Mouse (Mus musculus): ENCODE results near the gene Pdcl3. TPM values are rescaled to one million over a fixed set of nuclear protein-coding genes. Genes with fewer than 3 reads are reported as not detected.
"Not testable (repeated sequence)": the region's sequence is repeated elsewhere in the genome, so short reads cannot be mapped to it uniquely, and the experiment has no call there.

The Pdcl3 gene
- polyA plus RNA-seq, 1 experiment from 2014 or later = 139 TPM

- H3K9ac ChIP-seq (replicated peaks; ENCODE audit: low read depth) = no peak overlapping the region
- no peaks in the 10 kb centered on the region for H3K27me3 ChIP-seq (replicated peaks; ENCODE audit: insufficient read depth, low read length)
- H3K4me1 ChIP-seq (ENCODE audit: insufficient read depth, low read depth, low read length) = no peaks in the 10 kb centered on the region
- 84% methylated on average over 9 of the region's 9 CpGs for WGBS
- ATAC-seq (no peak), DNase-seq (ENCODE audit: low spot score) (no peak)
- no peak overlapping the region for H3K4me3 ChIP-seq (ENCODE audit: low read depth, low read length)
- no peak overlapping the region for H3K27ac ChIP-seq (ENCODE audit: low read length)
- TF ChIP-seq EP300 (IDR thresholded peaks at IDR 0.05) = no peak
- H3K4me2 ChIP-seq (replicated peaks; ENCODE audit: low read depth, low read length) = no peak overlapping the region
- no peaks in the 10 kb centered on the region for H3K9me3 ChIP-seq (ENCODE audit: low read length)
- H3K36me3 ChIP-seq (ENCODE audit: insufficient read depth, low read length) = no peaks in the 10 kb centered on the region
Observed at GRCm38 (mm10) chr1:39035817-39036216, 50.4 kb downstream of the Pdcl3 start.

GRCm38 (mm10) chr1:39042188-39042587, 56.8 kb downstream of the Pdcl3 start:
- H3K4me1 ChIP-seq (ENCODE audit: insufficient read depth, low read depth, low read length) = no peaks in the 10 kb centered on the region
- H3K36me3 ChIP-seq (ENCODE audit: insufficient read depth, low read length) = no peaks in the 10 kb centered on the region
- TF ChIP-seq EP300 (IDR thresholded peaks at IDR 0.05) (no peak), CTCF (IDR thresholded peaks at IDR 0.05) (no peak)
- H3K27ac ChIP-seq (ENCODE audit: low read length) = no peak overlapping the region
- whole genome bisulfite sequencing = 49% methylated on average over 2 of the region's 2 CpGs
- H3K27me3 ChIP-seq (replicated peaks; ENCODE audit: insufficient read depth, low read length) = no peaks in the 10 kb centered on the region
- no peak overlapping the region for H3K4me2 ChIP-seq (replicated peaks; ENCODE audit: low read depth, low read length)
- no peak overlapping the region for H3K9ac ChIP-seq (replicated peaks; ENCODE audit: low read depth)
- H3K9me3 ChIP-seq (ENCODE audit: low read length) = no peaks in the 10 kb centered on the region
- H3K4me3 ChIP-seq (ENCODE audit: low read depth, low read length) = no peak overlapping the region
- DNase-seq (ENCODE audit: low spot score) (no peak), ATAC-seq (no peak)

GRCm38 (mm10) chr1:39044442-39044841, 59.0 kb downstream of the Pdcl3 start:
- not testable (repeated sequence) for H3K27ac ChIP-seq (ENCODE audit: low read length); H3K27me3 ChIP-seq (replicated peaks; ENCODE audit: insufficient read depth, low read length); ATAC-seq; H3K9me3 ChIP-seq (ENCODE audit: low read length); H3K4me2 ChIP-seq (replicated peaks; ENCODE audit: low read depth, low read length); H3K9ac ChIP-seq (replicated peaks; ENCODE audit: low read depth); H3K4me3 ChIP-seq (ENCODE audit: low read depth, low read length); DNase-seq (ENCODE audit: low spot score); H3K4me1 ChIP-seq (ENCODE audit: insufficient read depth, low read depth, low read length); H3K36me3 ChIP-seq (ENCODE audit: insufficient read depth, low read length)
- WGBS = 69% methylated on average over 1 of the region's 1 CpGs

- no peak for ATAC-seq
- WGBS = 29% methylated on average over 7 of the region's 7 CpGs
- TF ChIP-seq CTCF (IDR thresholded peaks at IDR 0.05) (no peak), EP300 (IDR thresholded peaks at IDR 0.05) (no peak)
Observed at GRCm38 (mm10) chr1:39046689-39047088, 61.3 kb downstream of the Pdcl3 start.

More at GRCm38 (mm10) chr1:39046689-39047088, 61.3 kb downstream of the Pdcl3 start:
- Histone ChIP-seq H3K36me3 (ENCODE audit: insufficient read depth, low read length) (no peaks in the 10 kb centered on the region), H3K27me3 (replicated peaks; ENCODE audit: insufficient read depth, low read length) (no peaks in the 10 kb centered on the region), H3K9ac (replicated peaks; ENCODE audit: low read depth) (no peak overlapping the region), H3K4me2 (replicated peaks; ENCODE audit: low read depth, low read length) (no peak overlapping the region), H3K9me3 (ENCODE audit: low read length) (no peaks in the 10 kb centered on the region), H3K4me3 (ENCODE audit: low read depth, low read length) (no peak overlapping the region), H3K27ac (ENCODE audit: low read length) (no peak overlapping the region), H3K4me1 (ENCODE audit: insufficient read depth, low read depth, low read length) (no peaks in the 10 kb centered on the region)
- no peak for DNase-seq (ENCODE audit: low spot score)

Other genes with a start within 250 kb of the Pdcl3 start
- gene Lonrf2, start 148.9 kb upstream of the Pdcl3 start, polyA plus RNA-seq (2015; fragmentation: Nextera tagmentation; extraction: Ambion mirVana) = 0.07 and 0.08 TPM in 2 replicates
- gene Chst10, start 87.4 kb upstream of the Pdcl3 start, polyA plus RNA-seq (2015; fragmentation: Nextera tagmentation; extraction: Ambion mirVana) = 0.27 and 0.29 TPM in 2 replicates
- gene Nms, start 46.5 kb upstream of the Pdcl3 start, polyA plus RNA-seq (2015; fragmentation: Nextera tagmentation; extraction: Ambion mirVana) = not detected in 2 replicates
- gene Npas2, start 208.1 kb downstream of the Pdcl3 start, polyA plus RNA-seq (2015; fragmentation: Nextera tagmentation; extraction: Ambion mirVana) = 2.2 TPM in 2 replicates

All from lung, postnatal 0 days (tissue).